Mouse (Mus musculus) left cerebral cortex, postnatal 36 days (tissue): ENCODE measurements around the gene Cnnm3. TPM values are rescaled to one million over a fixed set of nuclear protein-coding genes. Genes with fewer than 3 reads are reported as not detected.
A peak's percentile ranks its signal among the peaks of the same experiment; 100 is the strongest.

Source experiments
- DNase-seq, 2 experiments: peaks; one replicate each; pipeline ENCODE4 v3.0.0; 2021 to 2022; ENCODE audit warnings: low spot score in 2 of 2, mixed read lengths in 1 of 2
- intact Hi-C: fragments of 180-260 bp; cut with DNase I; formaldehyde crosslinking; loops from one replicate; pipeline ENCODE4 v1.15.1; 2025
- total RNA-seq, 2 experiments: library from RNA; stranded (reverse); gene quantifications; 2 replicates each; pipeline ENCODE4 v1.2.3; 2021

The Cnnm3 gene
- total RNA-seq, 2 experiments from 2014 or later: 30.4 to 32.9 TPM

DNA sequence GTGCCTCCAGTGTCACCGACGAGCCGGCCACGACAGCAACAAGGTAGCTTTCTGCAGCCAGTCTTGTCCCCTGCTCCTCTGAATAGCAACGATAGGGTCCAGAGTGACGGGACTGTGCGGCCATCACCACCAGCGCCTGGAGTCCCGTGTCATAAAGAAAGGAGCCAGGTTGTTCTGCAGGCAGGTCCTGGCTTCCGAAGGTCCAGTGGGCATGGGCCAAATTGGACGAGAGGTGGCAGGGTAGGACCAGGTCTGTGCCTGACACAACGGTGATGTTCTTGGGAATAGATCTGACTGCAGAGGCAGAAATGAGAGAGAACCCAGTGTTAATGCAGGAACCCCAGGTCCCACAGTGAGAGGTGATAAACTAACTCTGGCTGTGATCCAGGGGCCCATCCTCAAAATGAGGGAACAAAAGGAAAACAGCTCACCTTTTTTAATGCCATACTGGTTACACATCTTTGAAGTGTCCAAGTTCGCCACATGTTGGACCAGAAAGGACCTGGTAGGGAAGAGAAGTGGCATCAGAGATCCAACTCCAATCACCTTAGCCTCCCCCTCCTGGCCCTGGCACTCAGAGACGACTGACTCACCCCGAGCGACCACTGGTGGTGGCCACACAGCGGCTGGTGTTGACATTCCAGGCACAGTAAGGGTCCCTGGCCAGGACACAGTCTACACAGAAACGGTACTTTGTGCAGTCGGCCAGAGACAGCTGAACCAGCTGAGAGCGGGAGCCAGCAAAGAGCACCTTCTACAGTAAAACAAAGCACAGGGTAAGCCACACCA, 38.6 kb downstream of the Cnnm3 start:
- intact Hi-C loops: no loop called here
- no peak for DNase-seq

DNA sequence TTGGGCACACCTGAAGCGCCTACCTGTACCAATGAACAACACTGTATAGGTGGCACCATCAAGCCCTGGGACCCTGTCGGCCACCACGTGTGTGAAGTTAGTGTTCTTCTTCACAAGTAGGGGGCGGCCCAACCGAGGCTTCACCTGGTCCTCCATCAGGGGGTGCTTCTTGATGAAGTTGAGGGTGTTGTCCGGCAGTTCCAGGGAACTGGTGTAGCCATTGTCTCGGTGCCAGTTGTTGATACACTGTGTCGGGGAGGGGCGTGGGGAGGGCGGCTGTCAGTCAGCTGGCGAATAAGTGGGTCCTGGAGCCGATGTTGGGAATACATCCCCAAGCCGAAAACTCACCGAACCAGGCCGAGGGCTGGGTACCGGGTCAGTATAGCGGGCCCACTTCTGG, 40.2 kb downstream of the Cnnm3 start:
- intact Hi-C loops: no loop called here
- DNase-seq: no peak

DNA sequence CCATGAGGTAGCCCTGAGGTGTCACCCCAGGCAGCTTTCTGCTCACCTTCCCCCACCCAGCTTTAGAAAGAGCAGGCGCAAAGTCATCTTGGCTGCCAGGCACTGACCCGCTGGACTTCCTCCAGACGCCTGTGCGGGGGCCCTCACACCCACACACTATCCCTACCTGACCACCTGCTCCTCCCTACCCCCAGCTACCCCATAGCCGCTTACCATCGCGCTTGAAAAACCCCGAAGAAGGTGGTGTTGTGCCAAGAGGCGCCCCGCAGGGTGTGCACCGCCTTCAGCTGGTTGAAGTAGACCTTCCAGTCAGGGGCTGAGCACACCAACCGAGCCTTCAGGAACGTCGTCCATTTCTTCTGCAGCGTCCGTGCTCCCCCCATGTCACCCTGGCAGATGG, 40.8 kb downstream of the Cnnm3 start:
- intact Hi-C loops: no loop called here
- no peak for DNase-seq

DNA sequence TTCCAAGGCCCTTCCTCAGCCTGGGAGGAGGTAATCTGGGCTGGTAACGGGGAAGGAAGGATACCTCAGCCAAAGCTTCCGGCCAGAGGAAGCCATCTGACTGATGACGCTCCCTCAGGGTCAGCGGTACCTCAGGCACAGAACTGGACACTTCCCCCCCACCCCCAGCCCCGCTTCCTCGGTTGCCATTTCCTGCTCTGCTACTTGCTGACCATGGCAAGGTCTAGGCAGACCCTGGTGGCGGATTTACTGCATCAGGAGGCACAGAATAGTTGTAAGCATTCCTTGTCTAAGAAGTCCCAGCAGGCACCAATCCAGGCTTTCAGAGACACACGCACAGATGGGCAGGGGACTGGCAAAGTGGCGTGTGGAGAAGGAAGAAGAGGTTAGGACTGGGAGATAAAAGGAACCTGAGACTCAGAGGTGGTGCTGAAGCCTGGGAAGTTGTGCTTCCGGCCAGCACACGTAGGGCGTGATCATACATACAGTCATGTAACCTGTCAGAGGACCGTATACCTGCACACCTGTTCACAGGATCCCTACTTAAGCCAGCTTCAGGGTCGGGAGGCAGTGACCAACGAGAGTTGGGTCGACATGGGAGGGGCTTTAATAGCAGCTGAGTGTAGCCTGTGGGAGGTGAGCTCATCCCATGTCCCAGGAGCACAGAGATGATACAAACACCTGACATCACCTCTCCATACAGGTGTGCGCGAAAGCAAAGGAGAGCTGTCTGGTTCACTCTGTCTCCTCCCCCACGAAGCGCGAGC, 43.1 kb downstream of the Cnnm3 start:
- intact Hi-C loops: loop anchor here (5.0 kb wide), 1 partner anchor 52 kb away; no protein-coding TSS in a partner anchor
- no peak for DNase-seq

DNA sequence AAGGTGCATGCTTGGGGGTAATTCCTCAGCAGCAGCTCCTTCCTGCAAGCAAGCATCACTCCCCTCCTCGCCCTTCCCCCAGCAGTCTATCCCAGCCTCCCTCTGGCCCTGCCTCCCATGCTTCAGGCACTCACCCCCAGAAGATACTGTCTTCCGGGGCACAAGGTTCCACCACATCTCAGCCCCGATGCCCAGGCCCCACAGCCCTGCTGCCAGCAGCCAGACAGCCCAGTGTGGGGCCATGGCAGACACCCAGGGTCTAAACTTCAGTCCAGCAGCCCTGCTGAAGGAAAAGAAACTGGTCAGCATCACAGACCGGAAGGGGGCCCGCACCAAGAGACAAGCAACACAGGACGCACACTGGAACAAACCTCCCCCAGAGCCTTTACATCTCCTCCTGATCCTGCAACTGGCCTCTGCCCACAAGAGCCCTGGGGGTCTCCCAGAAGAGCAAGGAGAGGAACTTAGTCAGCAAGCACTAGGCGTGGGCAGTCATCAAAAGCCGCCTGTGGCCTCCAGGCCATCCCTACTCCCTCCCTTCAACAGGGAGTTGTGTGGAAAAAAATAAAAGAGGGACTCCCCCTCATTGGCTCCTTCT, 44.2 kb downstream of the Cnnm3 start:
- no peak for DNase-seq
- intact Hi-C loops: loop anchor here (2.0 to 5.0 kb wide), 2 partner anchors 51 to 79 kb away; no protein-coding TSS in a partner anchor

DNA sequence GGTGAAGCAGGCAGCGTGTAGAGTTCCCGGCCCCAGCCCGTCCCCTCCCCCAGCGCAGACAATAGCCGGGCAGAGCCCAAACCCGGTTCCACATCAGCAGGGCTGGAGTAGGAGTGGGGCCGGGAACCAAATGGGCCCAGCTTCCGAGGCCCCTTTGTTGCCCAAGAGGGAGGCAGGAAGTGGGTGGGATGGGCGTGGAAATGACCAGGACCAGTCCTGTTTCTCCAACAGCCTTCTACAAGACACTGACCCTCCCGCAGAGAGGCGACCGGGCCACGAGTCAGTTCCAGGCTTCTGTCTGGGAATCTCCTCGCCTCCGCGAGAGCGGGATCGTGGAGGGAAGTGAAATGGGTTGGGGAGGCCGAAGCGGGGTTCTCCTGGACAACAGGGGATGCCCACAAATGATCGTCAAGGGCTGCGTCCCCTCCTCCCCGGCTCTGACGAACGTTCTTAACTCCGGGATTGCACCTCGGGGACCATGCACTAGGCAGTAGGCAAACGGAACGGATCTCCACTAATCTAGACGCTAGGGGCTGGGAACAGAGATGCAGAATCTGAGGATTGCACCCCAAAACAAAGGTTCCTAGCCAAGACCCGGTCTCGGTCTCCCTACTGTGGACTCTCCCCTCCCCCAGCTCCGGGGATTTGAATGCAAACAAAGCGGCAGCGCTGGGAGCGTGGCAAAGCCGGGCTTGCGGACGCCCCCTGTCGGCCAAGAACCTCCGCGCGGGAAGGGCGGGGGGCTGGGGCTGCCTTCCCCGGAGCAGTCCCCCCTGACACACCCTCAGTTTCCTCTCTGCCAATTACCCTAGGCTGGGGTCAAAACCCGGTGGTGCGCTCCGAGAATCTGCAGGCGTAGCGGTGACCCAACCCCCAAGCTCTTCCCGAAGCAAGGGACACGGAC, 45.1 kb downstream of the Cnnm3 start:
- peak; percentile 89 to 91 for DNase-seq
- intact Hi-C loops: loop anchor here (2.0 to 5.0 kb wide), 2 partner anchors 50 to 78 kb away; no protein-coding TSS in a partner anchor

DNA sequence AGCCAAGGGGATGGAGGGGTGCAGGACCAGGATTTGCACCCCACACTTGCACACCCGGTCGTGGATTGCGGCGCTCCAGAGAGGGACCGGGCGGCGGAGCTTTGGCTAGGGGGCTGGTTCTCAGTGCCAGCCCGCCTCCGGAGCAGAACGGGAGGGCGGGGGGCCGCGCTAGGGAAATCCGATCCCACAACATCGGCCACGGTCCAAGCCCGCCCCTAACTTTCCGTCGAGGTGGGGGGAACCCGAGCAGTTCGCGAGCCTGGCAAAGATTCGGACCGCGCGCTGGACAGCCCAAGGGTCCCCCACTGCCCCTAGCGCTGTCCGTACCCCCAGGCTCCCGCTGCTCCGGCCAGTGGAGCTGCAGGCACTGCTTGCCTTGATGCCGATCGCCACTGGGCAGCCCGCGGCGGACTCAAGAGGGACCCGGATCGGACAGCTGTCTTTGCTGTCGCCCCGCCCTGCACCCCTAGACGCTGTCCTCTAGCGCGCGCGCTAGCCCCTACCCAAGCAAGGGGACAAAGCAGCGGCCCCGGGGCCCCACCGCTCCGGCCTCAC, 45.9 kb downstream of the Cnnm3 start:
- intact Hi-C loops: loop anchor here (2.0 to 5.0 kb wide), 2 partner anchors 50 to 77 kb away; no protein-coding TSS in a partner anchor
- DNase-seq: peak; percentile 79 to 81

DNA sequence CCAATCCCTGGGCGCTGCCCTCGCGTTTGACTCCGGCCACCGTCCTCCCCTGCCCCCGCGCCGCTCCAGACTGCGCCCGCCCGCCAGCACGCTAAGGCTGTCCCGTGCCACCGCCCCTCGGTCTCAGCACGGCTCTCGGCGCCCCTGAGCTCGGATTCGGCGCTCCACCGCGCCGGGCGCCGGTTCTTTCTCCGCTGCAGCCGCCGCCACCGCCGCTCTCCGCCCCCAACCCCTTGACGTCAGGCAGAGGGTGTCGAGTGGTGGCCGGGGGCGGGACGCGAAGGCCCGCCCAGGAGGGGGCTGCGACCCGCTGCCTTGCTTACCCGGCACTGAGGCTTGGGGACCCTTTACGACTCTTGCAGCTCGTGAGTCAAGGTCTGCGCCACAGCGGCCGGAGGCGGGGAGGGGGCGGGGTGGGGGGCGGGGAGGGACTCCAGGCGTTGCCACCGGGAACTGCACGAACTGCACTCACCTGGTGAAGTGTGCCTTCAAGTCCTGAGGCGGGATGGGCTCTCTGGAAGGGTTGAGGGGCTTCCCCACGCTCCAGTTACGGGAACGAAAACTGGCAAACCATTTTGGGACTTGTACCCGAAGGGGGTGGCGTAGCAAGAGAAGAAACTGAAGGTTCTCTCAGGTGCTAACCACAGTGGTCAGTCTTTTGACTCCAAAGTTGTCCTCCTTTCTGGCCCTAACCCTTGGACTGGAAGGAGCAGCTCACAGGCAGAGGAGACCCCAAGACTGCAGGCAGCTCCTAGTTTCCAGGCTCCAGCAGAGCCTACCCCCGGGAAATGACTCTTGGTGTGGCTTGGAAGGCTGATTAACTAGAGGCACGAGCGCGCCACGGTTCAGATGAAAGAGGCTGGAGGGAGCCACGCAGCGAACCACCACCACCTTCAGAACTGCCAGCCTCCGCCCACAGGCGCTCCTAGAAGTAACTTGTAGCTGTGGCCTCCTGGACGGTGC, 46.6 kb downstream of the Cnnm3 start, which contains the start of gene Sema4c:
Gene Sema4c (minus strand): TSS at position 319 of the 963 bp plus-strand sequence.
- intact Hi-C loops: loop anchor here (5.0 kb wide), 1 partner anchor 49 kb away; no protein-coding TSS in a partner anchor
- peak; percentile 74 to 84 for DNase-seq

DNA sequence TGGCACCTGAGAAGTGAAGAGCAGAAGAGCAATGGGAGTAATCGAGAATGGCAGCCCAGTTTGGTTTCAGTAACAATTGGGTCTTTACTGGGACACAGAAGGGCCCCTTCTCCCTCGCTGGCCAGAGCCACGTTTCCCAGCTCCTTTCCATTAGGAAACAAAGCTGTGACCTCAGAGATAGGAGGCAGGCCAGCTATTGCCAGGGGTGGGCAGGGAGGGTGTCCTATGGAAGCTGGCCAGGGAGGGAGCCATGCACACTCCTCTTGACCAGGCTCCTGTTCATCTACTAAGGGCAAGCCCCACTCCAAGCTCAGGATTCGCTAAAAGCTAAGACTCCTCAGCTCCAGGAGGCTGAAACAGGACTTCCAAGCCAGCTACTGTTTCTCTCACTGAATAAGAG, 47.6 kb downstream of the Cnnm3 start:
- intact Hi-C loops: loop anchor here (5.0 kb wide), 1 partner anchor 48 kb away; no protein-coding TSS in a partner anchor
- DNase-seq: no peak

DNA sequence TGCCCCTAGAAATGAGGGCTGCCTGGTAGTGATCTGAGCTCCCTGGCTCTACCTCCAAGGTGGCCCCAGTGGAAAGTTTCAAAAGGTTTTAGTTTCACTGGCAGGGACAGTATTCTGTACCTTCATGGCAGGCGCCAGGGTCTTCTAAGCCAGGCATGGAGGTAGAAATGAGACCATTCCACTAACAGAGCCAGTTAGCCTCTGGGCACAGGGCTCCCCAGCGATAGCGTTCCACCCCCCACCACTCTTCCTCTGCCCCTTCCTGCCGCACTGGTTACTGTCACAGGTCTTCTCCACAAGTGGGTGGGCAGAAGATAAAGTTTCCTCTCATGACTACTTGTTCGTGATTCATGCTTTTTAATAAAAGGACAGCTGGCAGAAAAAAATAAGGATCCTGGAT, 48.2 kb downstream of the Cnnm3 start:
- intact Hi-C loops: loop anchor here (5.0 kb wide), 1 partner anchor 47 kb away; no protein-coding TSS in a partner anchor
- no peak for DNase-seq

DNA sequence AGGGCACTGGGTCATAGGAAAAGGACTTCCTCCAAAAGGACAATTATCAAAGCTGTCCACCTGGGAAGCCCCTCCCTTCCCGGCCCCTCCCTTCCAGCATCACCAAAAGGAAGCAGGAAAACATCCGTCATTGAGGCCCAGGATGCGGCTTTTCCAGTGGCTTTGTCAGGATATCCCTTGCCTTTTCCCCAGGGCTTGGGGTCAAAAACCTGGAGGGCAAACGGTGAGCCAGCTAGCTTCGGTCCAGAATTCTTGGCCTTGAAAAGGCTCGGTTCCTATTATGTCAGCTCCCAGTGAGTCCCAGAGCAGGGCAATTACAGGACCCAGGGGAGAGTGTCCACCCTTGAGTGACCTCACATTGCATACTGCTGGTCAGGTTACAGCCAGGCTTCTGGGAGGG, 49.2 kb downstream of the Cnnm3 start:
- DNase-seq: no peak
- intact Hi-C loops: no loop called here

DNA sequence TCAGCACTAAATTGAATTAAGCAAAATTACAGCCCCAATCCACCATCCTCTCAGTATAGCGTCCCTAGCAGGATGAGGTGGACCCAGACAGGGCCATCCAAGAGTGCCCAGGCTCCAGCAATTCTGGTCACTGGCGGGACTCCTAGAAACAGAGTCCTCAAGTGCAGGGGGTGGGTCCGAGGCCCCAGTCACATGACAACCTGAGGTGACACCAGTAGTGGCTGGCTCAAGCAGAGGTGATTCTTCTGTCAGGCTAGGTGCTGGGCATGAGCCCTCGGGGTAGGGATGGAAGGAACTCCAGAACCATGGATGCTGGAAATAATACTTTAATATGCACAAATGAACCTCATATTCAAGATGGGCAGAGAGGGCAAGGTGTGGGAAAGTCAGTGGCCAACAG, 50.7 kb downstream of the Cnnm3 start:
- DNase-seq: no peak
- intact Hi-C loops: no loop called here

DNA sequence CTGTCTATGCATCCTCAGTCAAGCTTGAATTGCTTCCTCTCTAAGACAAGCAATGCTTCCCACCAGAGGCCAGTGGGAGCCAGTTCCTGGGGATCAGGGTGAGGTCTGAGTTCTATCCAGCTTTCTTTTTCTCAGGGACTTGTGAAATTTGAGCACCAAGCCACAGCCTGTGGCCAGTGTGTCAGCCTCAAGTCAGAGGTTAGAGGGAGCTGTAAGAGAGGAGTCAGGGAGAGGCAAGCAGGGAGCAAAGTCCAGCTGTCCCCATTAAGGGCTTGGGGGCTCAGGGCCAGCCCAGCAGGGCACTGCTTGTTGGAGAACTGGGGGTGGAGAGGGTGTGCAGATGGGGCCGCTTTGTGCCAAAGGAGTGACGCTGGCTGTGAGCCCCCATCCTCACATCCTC, 51.5 kb downstream of the Cnnm3 start:
- no peak for DNase-seq
- intact Hi-C loops: no loop called here

DNA sequence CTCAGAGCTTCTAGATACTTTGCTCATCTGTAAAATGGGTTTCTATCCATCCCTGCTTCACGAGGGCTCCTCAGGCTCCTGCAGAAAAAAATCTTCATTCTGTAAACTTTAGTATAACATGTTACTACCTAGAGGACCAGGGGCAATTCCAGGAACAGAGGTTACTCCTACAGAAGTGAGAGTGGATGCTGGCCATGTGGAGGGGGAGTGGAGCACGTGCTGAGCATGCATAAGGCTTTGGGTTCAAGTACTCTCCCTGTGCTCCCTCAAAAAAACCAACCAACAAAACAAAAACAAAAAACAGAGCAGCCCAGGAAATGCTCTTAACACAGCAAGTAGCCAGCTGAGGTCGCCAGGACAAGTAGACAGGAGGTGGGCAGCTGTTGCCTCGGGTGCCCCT, 52.0 kb downstream of the Cnnm3 start:
- DNase-seq: no peak
- intact Hi-C loops: no loop called here

DNA sequence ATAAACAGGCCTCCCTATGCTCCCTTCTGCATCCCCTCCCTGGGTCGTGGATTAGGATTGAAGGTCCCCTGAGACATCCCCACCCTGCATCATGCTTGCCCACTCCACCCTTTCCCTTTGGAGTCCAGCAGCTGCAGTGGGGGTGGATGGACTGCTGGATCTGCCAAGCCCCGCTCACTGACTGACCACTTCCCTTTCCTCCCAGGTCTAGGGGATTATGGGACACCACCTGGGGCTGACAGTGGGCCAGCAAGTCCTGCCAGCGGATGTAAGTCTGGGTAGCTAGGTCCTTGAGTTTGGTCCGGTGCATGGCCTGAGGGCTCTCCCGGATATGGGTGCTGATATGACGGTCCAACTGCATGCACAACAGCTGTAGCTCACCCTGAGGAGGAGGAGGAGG, 52.4 kb downstream of the Cnnm3 start:
- intact Hi-C loops: no loop called here
- no peak for DNase-seq

DNA sequence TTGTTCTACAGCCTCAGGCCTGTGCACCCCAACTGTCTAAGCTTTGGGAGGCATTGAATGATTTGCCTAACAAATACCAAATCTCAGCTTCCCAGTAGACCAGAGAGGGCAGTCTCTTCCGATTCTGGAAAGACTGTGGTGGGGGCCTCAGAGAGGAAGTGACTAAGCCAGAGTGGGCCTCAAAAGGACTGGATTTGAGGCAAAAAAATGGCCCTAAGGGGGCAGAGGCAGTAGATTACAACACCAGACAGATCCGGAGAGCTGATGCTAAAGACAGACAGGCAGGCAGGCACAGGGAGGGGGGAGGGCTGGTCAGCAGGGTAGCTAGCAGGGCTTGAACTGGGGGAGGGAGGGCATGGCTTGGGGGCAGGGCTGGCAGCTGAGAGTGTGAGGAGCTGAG, 54.8 kb downstream of the Cnnm3 start:
- intact Hi-C loops: no loop called here
- DNase-seq: no peak

DNA sequence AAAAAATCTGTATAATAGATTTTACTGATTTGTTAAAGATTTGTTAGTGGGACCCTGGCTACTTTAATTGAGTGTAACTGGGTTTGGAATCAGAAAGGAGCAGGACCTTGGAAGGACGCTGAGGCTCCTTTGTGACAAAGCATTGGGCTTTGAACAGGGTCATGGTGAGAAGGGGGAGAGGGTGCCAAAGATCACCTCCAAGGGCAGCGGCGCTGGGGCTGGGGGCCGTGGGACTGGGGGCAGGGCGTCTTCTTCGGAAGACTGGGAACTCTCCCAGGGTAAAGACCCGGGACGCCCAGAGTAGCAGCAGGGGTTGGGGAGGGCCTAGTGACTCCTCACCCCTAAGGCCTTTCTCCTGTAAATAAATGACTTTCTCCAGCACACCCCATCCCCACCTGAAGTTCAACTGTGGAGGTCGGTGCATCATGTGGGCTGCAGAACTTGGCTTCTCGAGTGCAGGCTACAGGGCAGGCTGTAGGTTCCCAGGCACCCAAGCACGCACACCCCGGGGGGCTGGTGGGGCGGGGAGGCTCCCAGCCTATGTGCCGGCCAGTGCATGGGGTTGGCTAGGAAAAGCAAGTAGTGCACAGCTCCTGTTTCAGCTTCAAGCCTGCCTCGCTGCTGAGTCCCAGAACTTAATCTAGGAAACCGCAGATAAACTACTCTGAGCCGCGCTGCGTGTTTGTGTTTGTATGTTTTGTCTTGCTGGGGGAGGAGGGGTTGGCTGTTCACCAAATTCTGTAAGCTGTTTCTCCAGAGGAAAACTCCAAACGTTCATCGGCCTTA, 56.3 kb downstream of the Cnnm3 start:
- intact Hi-C loops: no loop called here
- DNase-seq: no peak
